Mouse (Mus musculus): Measurements from ENCODE around the gene Riox1.

- TF ChIP-seq GATA1 (IDR thresholded peaks at IDR 0.05; ENCODE audit: low read length) (no peak), TAL1 (IDR thresholded peaks at IDR 0.05; ENCODE audit: low read length) (no peak)
Measured at GRCm38 (mm10) chr12:83981615-83982014, 31.2 kb downstream of the Riox1 start.

Data from erythroblast, embryonic 14.5 days (primary cell).